15 mouse cellular contexts compared by ENCODE assay signal in the genomic region with DNA sequence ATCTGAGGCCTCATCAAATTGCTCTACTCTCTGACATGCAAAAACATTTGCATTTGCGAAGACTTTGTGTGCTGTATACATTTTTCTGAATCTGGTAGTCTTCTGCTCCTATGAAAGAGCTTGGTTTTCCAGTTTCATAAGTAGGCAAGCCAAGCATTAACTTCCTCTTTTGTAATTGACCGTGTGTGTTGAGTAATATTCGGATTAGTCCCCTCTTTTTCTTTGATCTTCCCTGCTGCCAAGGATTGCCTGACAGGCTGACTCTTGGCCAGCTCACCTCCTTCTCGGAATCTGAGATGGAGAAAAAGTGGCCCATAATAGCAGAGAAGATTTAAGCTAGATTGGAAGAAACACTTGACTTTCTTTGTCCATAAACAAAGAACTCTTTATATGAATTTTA.
"Had no signal": no experiment of that assay in that cellular context is flagged by ENCODE, and none has a peak within 500 bp of the region (broad histone marks: within the 10 kb centered on the region; RNA-seq: fewer than 3 reads in every experiment).

No protein-coding gene starts in this region.

- H3K36me3 ChIP-seq: limb, embryonic 10.5 days; liver, embryonic 13.5 days; lung, embryonic 15.5 days; midbrain, embryonic 13.5 days; neural tube, embryonic 15.5 days had no signal

- H3K9ac ChIP-seq: liver, embryonic 13.5 days; liver, postnatal 0 days; lung, embryonic 15.5 days; midbrain, embryonic 13.5 days; neural tube, embryonic 15.5 days had no signal

- H3K9me3 ChIP-seq: limb, embryonic 10.5 days; liver, embryonic 13.5 days; lung, embryonic 15.5 days; midbrain, embryonic 13.5 days; neural tube, embryonic 15.5 days had no signal

- ATAC-seq: liver, postnatal 0 days; midbrain, embryonic 13.5 days had no signal

- H3K27ac ChIP-seq: limb, embryonic 10.5 days; liver, embryonic 13.5 days; lung, embryonic 15.5 days; macrophage; midbrain, embryonic 13.5 days; neural tube, embryonic 15.5 days had no signal

- H3K4me2 ChIP-seq: liver, embryonic 13.5 days; lung, embryonic 15.5 days; midbrain, embryonic 13.5 days; neural tube, embryonic 15.5 days had no signal

- H3K4me3 ChIP-seq: limb, embryonic 10.5 days; liver, embryonic 13.5 days; lung, embryonic 15.5 days; midbrain, embryonic 13.5 days; myocyte; neural tube, embryonic 15.5 days had no signal

- DNase-seq: kidney, adult 18-20 months; kidney, postnatal 14 days; liver, embryonic 13.5 days; liver, postnatal 0 days; retina, postnatal 1 day; right cerebral cortex, postnatal 4 days; spleen, adult 18-20 months; thymus, adult 18-20 months; thymus, postnatal 14 days had no signal

- H3K4me1 ChIP-seq: limb, embryonic 10.5 days; liver, embryonic 13.5 days; lung, embryonic 15.5 days; midbrain, embryonic 13.5 days; neural tube, embryonic 15.5 days had no signal

- H3K27me3 ChIP-seq: liver, embryonic 13.5 days; lung, embryonic 15.5 days; midbrain, embryonic 13.5 days; neural tube, embryonic 15.5 days had no signal
